Mouse (Mus musculus) left cerebral cortex, adult 18-20 months (tissue): ENCODE measurements at regions not wholly inside any gene's neighbourhood (a gene's known extent, or its start where the extent isn't known, plus 50 kb on each side); places are given as distances from the start of the nearest gene placed in this dataset.
A peak's percentile ranks its signal among the peaks of the same experiment; 100 is the strongest.
"Not testable (repeated sequence)": the region's sequence is repeated elsewhere in the genome, so short reads cannot be mapped to it uniquely, and the experiment has no call there.

ENCODE experiments used
- DNase-seq, 2 experiments: peaks; one replicate each; pipeline ENCODE4 v3.0.0; 2021 to 2022; ENCODE audit warnings: low spot score in 2 of 2, mixed read lengths in 1 of 2

- DNase-seq: no peak
Measured at GRCm38 (mm10) chr17:63699537-63699936, 163.3 kb upstream of the Fer start.

- DNase-seq: no peak
Measured at GRCm38 (mm10) chr17:63704991-63705390, 157.9 kb upstream of the Fer start.

- no peak for DNase-seq
Measured at GRCm38 (mm10) chr17:63712937-63713336, 149.9 kb upstream of the Fer start.

- no peak for DNase-seq
Measured at GRCm38 (mm10) chr17:63715687-63716086, 147.2 kb upstream of the Fer start.

- no peak for DNase-seq
Measured at GRCm38 (mm10) chr17:63716161-63716560, 146.7 kb upstream of the Fer start.

GRCm38 (mm10) chr17:63717051-63717578, 145.7 kb upstream of the Fer start:
- no peak for DNase-seq

- no peak for DNase-seq
Measured at GRCm38 (mm10) chr17:63718972-63719715, 143.7 kb upstream of the Fer start.

GRCm38 (mm10) chr17:63719771-63720170, 143.1 kb upstream of the Fer start:
- no peak for DNase-seq

- peak in 1 of 2 experiments; percentile 4 for DNase-seq
Measured at GRCm38 (mm10) chr17:63720883-63721282, 142.0 kb upstream of the Fer start.

GRCm38 (mm10) chr17:63722434-63723004, 140.3 kb upstream of the Fer start:
- peak; percentile 23 to 44 for DNase-seq

GRCm38 (mm10) chr17:63738206-63738605, 124.7 kb upstream of the Fer start:
- DNase-seq: no peak

GRCm38 (mm10) chr17:63739710-63740109, 123.2 kb upstream of the Fer start:
- DNase-seq: no peak

GRCm38 (mm10) chr17:63749257-63749656, 113.6 kb upstream of the Fer start:
- DNase-seq: not testable (repeated sequence)

- no peak for DNase-seq
Measured at GRCm38 (mm10) chr17:63754399-63754798, 108.5 kb upstream of the Fer start.

GRCm38 (mm10) chr17:63757896-63758695, 104.8 kb upstream of the Fer start:
- no peak for DNase-seq

GRCm38 (mm10) chr17:63758817-63759404, 104.0 kb upstream of the Fer start:
- DNase-seq: no peak

- no peak for DNase-seq
Measured at GRCm38 (mm10) chr17:63761058-63761457, 101.8 kb upstream of the Fer start.

- no peak for DNase-seq
Measured at GRCm38 (mm10) chr17:63771111-63771510, 91.8 kb upstream of the Fer start.

- DNase-seq: no peak
Measured at GRCm38 (mm10) chr17:63784381-63785116, 78.3 kb upstream of the Fer start.

- DNase-seq: no peak
Measured at GRCm38 (mm10) chr17:63786444-63786843, 76.4 kb upstream of the Fer start.

GRCm38 (mm10) chr17:63794352-63794751, 68.5 kb upstream of the Fer start:
- DNase-seq: no peak
